Mouse (Mus musculus): ENCODE measurements around the gene Zscan2. TPM values are rescaled to one million over a fixed set of nuclear protein-coding genes. Genes with fewer than 3 reads are reported as not detected.

Zscan2 gene
- total and polyA plus RNA-seq, 3 experiments: 0.82 to 3.7 (median 1.7) TPM

DNA sequence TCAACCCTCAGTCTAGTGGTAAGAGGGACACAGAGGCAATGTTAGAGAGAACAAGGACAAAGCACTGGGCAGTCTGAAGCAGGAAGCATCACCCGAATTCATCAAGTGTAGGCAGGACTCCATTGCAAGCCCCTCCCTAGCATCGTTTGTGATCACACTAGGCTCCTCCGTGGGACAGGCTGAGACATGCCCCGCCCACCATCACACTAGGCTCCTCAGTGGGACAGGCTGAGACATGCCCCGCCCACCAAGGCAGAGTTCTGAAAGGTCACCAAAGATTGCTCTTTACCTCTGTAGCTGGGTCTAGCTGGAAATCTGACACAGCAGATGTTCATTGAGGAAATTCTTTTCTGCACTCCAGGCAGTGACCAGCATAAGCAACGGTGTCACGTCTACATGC, 50.3 kb downstream of the Zscan2 start:
- in situ Hi-C loops (cut with MboI; ENCODE audit: low pct_ligation_motif_present, low pct_unique_long_range_greater_than_20kb, low sequenced_read_pairs): no loop called here
- Histone ChIP-seq H3K9me3 (replicated peaks; ENCODE audit: low read length) (no peaks in the 10 kb centered on the region), H3K27ac (ENCODE audit: insufficient read depth, low read depth) (no peak overlapping the region), H3K79me2 (replicated peaks; ENCODE audit: control insufficient read depth, extremely low read depth, insufficient read depth, poor library complexity, severe bottlenecking) (no peaks in the 10 kb centered on the region), H3K4me3 (replicated peaks in 1 of 3; ENCODE audit: low read depth in 2 of 3, low read length in 2 of 3, poor library complexity in 1 of 3) (no peak overlapping the region), H3K27me3 (replicated peaks) (no peaks in the 10 kb centered on the region), H3K4me2 (ENCODE audit: insufficient read depth, low read depth, poor library complexity, severe bottlenecking) (no peak overlapping the region), H3K9ac (ENCODE audit: insufficient read depth, low read depth) (no peak overlapping the region), H3K4me1 (ENCODE audit: control insufficient read depth in 1 of 2, insufficient read depth in 2 of 2) (0 out of 4 replicates have a peak, but pooled peaks cover 3 to 5% of the 10 kb centered on the region in 2 experiments), H3K36me3 (replicated peaks in 1 of 2; ENCODE audit: control insufficient read depth in 1 of 2, insufficient read depth in 1 of 2, low read length in 1 of 2) (peaks cover 58 to 84% of the 10 kb centered on the region in 2 experiments)
- peak; percentile 54 for DNase-seq (ENCODE audit: extremely low read depth)
- TF ChIP-seq USF1 (IDR thresholded peaks at IDR 0.05; ENCODE audit: low read depth, low read length) (no peak), NRF1 (IDR thresholded peaks at IDR 0.05; ENCODE audit: low read depth, low read length) (no peak), TCF12 (IDR thresholded peaks at IDR 0.05; ENCODE audit: low read depth, low read length) (no peak), IRF4 (IDR thresholded peaks at IDR 0.05; ENCODE audit: low read depth, low read length) (no peak), JUN (IDR thresholded peaks at IDR 0.05; ENCODE audit: insufficient read depth, low read depth, low read length) (no peak), HCFC1 (IDR thresholded peaks at IDR 0.05; ENCODE audit: low read depth, low read length) (no peak)
- dilution Hi-C loops (cut with MboI; ENCODE audit: extremely low pct_ligation_motif_present, extremely low pct_unique_long_range_greater_than_20kb, low sequenced_read_pairs): no loop called here

GRCm38 (mm10) chr7:80912496-80912895, 51.8 kb downstream of the Zscan2 start:
- Histone ChIP-seq H3K9me3 (replicated peaks; ENCODE audit: low read length) (no peaks in the 10 kb centered on the region), H3K79me2 (replicated peaks; ENCODE audit: control insufficient read depth, extremely low read depth, insufficient read depth, poor library complexity, severe bottlenecking) (no peaks in the 10 kb centered on the region), H3K9ac (ENCODE audit: insufficient read depth, low read depth) (no peak overlapping the region), H3K4me1 (ENCODE audit: control insufficient read depth in 1 of 2, insufficient read depth in 2 of 2) (0 out of 4 replicates have a peak, but pooled peaks cover 3 to 5% of the 10 kb centered on the region in 2 experiments), H3K4me3 (replicated peaks in 1 of 3; ENCODE audit: low read depth in 2 of 3, low read length in 2 of 3, poor library complexity in 1 of 3) (no peak overlapping the region), H3K4me2 (ENCODE audit: insufficient read depth, low read depth, poor library complexity, severe bottlenecking) (no peak overlapping the region), H3K27ac (ENCODE audit: insufficient read depth, low read depth) (no peak overlapping the region), H3K27me3 (replicated peaks) (no peaks in the 10 kb centered on the region), H3K36me3 (replicated peaks in 1 of 2; ENCODE audit: control insufficient read depth in 1 of 2, insufficient read depth in 1 of 2, low read length in 1 of 2) (peaks cover 58 to 84% of the 10 kb centered on the region in 2 experiments)
- dilution Hi-C loops (cut with MboI; ENCODE audit: extremely low pct_ligation_motif_present, extremely low pct_unique_long_range_greater_than_20kb, low sequenced_read_pairs): no loop called here
- TF ChIP-seq MAX (IDR thresholded peaks at IDR 0.05; ENCODE audit: low read length) (no peak), NELFE (IDR thresholded peaks at IDR 0.05; ENCODE audit: low read depth, low read length) (no peak), ZNF384 (IDR thresholded peaks at IDR 0.05; ENCODE audit: low read depth, low read length) (no peak), KAT2A (IDR thresholded peaks at IDR 0.05; ENCODE audit: insufficient replicate concordance, low read length) (no peak), CHD1 (IDR thresholded peaks at IDR 0.05; ENCODE audit: low read depth, low read length) (no peak), SMC3 (IDR thresholded peaks at IDR 0.05; ENCODE audit: low read depth, low read length) (no peak), POLR2AphosphoS2 (IDR thresholded peaks at IDR 0.05; ENCODE audit: low read depth, low read length) (no peak), MAZ (IDR thresholded peaks at IDR 0.05; ENCODE audit: low read depth, low read length) (no peak), HCFC1 (IDR thresholded peaks at IDR 0.05; ENCODE audit: low read depth, low read length) (no peak), ZC3H11A (IDR thresholded peaks at IDR 0.05; ENCODE audit: low read depth, low read length) (no peak), RAD21 (IDR thresholded peaks at IDR 0.05; ENCODE audit: low read depth, low read length) (no peak), MXI1 (IDR thresholded peaks at IDR 0.05; ENCODE audit: low read depth, low read length) (no peak), USF2 (conservative IDR thresholded peaks at IDR 0.05; ENCODE audit: low read depth, low read length) (no peak), PAX5 (IDR thresholded peaks at IDR 0.05; ENCODE audit: low read length) (no peak), POLR2A (IDR thresholded peaks at IDR 0.05; ENCODE audit: low read depth, low read length) (no peak)
- no peak for DNase-seq (ENCODE audit: extremely low read depth)
- in situ Hi-C loops (cut with MboI; ENCODE audit: low pct_ligation_motif_present, low pct_unique_long_range_greater_than_20kb, low sequenced_read_pairs): no loop called here

Data from CH12.LX (cell line).